Mouse (Mus musculus) kidney, postnatal 10 days (tissue): Measurements from ENCODE around the gene Stk24.

Experiments
- DNase-seq: peaks from one replicate; pipeline ENCODE4 v3.0.0; 2021; ENCODE audit warnings: mixed read lengths

The Stk24 gene

DNA sequence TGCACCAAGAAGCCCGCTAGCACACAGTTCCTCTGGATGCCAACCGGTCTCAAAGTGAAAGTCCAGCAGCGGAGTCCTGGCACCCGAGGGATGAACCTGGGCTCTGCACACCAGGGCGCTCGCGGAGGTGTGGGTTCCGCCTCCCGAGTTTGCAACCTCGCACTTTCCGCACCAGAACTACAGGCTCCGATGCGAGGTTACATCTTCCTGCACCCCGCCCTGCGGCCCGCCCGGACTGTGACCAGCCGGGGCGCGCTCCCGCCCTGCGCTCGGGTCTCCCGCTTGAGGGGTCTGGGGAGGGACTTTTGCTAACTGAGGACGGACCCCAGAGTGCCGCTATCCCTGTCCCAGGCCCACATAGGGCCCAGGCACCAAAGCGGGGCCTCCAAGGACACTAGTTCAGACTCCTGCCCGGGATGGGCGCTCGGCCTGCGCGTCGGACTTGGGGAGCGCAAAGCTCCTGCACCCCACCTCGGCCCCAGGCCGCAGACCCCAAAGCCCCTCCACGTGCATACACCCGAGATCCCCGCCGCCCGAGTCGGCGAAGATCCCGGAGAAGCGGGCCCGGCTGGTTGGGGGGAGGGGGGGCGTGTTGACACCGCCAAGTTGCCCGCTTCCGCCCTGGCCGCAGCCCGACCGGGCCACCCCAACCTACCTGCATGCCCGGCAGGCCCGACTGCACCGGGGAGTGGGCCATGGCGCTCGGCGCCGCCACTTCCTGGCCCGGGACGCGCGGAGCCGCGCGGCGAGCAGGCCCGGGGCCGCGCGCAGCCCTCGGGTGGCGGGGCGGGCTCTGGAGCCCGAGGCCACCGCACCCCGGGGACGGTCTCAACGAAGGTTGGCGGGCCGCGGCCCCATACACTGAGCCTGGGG is 1.3 kb downstream of the Stk24 start:
- peak; percentile 82 for DNase-seq

DNA sequence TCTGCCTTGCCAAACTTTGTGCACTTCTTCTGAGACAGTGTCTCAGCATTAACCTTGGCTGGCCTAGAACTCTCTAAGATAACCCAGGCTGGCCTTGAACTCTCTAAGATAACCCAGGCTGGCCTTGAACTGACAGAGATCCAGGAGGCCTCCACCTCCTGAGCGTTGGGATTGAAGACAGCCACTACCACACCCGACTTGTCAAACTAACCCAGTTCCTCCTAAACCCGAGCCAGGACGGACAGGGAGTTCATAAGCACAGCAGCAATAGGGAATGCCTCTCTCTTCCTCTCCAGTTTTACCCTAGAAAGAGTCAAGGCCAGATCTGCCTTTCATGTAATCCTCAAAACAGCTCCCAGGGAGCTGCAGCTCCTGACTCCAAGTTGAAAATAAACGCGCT is 3.2 kb downstream of the Stk24 start:
- DNase-seq = no peak

DNA sequence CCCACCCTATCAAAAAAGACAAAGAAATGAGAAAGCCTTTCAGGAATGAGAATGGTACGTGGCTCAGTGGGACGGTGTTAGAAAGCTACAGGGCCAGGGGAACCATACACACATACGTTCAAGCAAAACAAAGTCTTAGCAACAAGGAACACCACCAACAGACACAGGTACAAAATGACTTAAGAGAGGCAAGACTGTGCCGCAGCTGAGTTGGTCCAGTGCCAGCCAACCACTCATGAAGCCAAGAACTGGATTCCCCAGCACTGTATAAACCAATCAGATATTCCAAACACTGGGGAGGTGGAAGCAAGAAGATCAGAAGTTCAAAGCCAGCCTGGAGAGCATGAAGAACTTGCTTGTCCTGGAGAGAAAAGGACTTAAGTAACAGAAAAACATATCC is 5.9 kb downstream of the Stk24 start:
- no peak for DNase-seq

DNA sequence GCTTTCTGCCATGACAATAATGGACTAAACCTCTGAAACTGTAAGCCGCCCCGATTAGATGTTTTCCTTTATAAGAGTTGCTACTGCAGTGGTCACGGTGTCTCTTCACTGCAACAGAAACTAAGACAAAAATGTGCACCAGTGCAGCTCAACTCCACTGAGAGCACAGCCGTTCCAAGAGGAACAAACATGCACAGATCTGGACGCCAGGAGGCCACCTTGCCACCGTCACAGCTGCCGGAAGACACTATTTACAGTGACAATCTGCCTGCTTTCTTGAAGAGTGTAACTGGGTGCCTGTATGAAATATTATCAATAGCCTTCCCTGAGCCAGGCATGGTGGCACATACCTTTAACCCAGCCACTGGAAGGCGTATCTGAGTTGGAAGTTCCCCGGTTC is 6.8 kb downstream of the Stk24 start:
- DNase-seq = no peak

DNA sequence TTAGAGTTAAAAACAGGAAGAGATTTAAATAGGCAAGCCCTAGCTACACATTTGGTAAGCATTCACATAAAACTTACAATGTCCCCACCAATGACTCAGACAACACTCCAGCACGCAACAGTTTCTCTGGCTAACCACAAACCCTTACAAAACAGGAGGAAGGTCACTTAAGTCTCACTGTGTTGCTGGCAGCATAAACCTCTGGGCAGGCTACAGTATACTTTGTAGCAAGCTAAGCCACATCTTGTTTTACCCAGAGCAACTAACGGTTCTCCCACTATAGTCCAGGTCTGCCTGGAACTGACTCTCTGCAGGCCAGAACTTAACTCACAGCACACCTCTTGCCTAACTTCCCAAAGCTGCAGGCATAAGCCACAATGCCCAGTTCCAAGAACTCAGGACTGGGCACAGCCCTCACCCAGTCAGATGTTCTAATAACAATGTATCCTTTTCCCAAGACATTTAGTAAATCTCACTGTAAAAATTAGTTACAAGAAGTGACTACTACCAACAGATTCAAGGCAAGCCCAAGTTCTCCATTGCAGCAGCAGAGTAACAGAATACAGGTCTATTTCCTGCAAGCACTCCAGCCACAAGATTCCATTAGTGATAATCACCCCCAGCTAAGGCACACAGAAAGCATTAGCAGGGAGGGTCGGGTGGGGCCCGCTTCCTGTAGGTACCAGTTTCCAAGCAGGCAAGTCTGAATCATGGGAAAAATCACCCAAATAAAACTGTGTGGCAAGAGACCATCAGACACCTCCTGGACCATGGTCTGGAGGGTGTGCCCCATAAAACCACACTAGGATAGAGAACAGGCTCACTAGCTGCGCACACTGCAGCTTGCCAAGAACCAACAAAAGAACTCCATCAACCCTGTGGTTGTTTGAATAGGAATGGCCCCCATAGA is 7.6 kb downstream of the Stk24 start:
- DNase-seq = no peak

DNA sequence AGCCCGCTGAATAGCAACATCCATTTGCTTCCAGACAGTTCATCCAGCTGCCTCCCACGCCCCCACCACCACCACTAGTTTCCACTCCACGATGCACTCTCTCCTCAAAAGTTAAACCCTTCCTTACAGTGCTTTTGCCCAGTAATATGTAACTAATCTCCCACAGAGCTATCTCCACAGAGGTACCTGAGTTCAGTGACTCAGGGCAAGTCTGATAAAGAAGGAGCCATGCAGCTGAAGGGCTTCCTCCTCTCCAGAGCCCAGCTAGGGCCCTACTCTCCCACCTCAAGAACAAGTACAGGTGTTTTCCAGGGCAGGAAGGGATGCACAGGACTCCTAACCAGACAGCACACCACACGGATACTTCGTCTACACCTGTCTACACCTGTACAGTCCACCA is 10.4 kb downstream of the Stk24 start:
- DNase-seq = no peak

DNA sequence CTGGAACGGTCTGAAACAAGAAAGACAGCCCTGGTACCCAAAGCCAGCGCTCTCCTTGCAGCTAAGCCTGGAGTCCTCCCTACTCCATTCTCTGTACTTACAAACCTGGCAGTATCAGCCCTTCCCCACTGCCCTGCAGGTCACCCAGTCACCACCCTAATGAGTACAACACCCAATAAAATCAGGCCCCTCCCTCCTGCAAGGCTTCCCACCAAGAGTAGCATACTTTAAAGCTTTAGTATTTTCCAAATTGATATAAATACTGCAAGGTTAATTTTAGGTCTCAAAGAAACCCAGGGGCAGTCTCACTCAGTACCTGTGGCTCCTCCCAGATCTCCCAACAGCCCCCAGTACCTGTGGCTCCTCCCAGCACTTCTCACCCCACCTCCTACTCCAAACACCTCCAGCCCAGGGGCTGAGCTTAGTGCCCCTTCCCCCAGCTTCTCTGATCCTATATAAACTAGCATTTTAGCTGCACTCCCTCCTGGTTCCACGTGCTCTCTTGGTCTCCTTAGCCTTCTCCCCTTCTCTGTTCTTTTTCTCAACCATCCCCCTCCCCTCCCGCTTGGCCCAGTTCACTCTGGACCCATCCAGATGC is 11.6 kb downstream of the Stk24 start:
- no peak for DNase-seq

DNA sequence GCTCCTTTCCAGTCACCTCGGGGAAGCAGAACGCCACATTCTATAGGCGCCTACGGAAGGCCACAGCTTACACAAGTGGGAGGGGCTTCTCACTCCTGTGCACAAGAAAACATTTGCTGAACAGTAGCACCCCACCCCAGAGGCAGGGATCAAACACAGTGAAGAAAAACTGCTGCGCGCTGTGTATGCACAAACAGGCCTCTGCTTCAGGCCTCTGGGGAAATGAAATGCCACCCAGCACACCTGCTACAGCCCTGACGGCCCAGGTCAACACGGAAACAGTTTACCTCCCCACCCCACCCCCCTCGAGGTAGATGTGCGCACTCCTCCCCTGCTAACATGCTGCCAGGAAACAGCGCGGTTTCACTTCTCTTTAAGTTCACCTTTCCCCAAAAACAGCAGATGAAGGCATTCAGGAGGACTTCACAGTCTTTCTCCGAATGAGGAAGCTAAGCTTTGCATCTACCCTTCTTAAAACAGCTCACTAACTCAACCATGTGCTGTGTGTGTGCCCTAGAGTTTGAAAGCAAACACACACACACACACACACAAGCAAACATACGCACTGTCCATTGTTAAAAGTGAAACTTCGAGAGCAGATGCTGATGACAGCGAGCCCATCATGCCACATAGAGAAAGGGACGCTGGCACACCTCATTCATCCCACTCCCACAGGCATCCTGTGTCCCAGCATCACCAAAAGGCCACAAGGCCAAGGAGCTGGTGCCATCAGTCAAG is 13.7 kb downstream of the Stk24 start:
- no peak for DNase-seq

DNA sequence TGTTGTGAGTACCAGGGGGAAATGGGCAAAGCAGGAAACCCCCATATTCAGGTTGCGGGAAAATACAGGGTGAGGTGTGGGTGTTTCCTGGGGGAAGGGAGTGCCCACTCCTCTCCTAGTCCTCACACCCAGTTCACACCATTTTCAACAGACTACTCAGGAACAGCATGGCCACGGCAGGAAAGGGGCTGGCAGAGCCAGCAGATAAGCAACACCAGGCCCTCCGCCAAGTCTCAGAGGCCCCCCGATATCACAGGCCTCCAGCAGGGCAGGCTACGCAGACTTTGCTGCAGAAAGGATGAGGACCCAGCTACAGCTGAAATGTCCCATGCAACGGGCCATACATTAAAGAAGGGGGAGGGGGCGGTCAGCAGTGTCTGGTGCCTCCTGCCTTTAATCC is 14.4 kb downstream of the Stk24 start:
- DNase-seq = no peak

DNA sequence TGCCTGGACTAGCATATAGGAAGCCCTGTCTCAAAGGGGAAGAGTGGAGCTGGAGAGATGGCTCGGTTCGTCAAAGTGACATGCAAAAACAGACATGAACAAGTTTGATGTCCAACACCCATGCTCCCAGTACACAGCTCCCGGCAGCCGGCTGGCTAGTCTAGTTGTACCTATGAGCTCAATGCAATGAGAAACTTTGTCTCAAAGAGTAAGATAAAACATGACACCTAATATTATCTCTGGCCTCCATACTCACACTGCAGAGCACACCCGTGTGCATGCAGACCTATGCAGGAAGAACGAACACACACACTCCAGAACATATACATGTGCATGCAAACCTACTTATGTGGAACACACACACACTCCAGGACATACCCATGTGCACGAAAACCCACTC is 15.5 kb downstream of the Stk24 start:
- no peak for DNase-seq

DNA sequence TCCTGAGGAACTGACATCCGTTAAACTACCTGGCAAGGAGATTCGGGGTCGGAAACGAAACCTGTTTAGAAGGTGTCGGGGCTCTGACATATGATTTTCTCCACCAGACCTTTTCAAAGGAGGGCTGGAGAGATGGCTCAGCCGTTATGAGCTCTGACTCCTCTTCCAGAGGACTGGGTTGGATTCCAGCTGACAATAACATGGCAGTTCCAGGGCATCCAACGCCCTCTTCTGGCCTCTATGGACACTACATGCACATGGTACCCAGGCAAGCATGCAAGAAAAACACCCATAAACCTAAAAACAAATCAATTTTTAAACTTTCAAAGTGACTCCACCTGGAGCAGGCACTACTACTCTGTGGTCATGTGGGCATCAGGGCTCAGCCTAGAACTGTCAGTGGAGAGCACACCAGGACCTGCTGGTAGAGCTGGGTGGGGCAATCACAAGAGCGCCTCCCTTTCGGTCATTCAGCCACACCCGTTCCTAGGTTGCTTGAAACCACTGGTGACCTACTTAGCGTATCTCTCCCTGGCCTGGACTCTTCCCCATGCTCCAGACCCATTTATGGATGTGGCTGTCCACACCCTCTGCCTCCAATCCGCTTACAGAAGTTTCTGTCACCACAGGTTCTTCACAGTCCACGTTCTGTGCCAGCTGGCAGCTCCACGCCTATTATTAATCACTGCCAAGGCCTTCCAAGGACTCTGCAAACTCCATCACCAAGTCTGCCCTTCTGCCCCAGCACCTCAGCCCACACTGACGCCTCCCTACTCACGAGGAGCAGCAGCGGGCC is 18.3 kb downstream of the Stk24 start:
- peak; percentile 64 for DNase-seq

DNA sequence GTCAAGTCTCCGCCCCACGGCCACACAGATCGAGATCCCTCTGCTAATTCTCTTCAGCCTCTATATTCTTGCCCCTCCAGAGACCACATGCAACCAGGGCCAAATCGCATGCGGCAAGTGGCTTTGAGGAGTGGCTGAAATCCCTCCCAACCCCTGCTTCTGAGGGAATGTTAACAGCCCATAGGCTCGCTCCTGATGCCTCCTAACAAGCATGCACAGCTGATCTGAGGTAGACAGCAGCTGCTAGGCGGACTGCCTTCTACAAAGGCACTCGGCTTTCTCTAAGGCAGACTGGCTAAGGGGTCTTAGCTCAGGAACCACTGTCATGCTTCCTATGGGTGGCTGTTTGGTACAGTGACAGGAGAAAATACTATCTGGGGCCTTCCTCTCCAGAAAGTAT is 20.0 kb downstream of the Stk24 start:
- no peak for DNase-seq

DNA sequence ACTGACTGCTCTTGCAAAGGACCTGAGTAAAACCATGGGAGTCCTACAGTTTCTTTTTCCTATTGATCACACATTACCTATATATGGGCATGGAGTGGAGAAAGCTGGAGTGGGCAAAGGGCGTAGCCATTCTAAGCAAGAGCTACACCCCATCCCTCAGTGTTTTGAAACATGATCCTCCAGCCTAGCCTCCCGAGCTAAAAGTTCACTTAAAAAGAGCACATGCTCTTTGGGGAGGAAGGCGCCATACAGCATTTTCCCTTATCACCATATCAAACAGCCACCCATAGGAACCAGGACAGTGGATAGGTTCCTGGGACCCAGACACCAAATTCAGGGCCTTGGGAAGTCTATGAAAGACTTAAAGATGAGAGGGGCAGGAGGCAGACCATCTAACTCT is 20.8 kb downstream of the Stk24 start:
- DNase-seq = no peak

DNA sequence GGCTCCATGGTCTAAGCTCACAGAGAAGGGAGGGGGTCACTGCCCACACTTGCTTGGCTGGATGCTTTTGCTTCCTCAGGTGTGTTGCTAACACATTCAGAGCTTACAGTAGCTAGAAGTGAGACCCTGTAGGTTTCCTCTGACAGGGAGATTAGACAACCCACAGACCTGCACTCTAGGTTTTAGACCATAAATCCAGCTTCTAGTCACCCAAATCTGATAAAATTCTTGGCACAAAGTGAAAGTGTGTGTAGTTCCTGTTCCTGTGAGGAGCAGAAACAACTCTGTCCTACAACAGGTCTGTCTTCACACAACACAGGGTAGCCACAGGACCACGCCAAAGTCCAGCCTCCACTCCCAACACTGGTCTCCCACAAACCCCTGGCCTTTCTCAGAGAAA is 21.5 kb downstream of the Stk24 start:
- DNase-seq = no peak

DNA sequence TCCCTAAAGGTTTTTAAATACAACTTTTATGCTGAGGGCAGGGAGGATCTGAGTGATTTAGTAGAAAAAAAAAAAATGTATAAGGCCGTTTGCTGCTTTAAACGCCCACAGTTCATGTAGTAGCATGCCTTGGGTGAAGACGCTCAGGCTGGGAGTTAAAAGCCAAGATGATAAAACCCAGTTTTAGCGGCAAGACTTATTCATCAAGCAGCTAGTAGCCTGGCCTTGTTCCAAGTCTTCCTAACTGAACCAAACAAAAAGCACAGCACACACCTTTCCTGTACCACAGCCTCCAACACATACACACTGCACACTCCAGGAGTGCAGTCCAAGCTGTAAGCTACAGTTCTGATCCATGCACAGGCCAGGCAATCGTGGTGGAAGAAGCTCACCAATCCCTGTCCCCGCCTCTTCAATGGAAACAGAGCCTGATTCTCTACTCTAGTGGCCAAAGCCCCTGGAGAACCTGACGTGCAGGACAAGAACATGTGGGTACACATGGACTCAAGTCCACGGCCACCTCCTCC is 23.4 kb downstream of the Stk24 start:
- no peak for DNase-seq

DNA sequence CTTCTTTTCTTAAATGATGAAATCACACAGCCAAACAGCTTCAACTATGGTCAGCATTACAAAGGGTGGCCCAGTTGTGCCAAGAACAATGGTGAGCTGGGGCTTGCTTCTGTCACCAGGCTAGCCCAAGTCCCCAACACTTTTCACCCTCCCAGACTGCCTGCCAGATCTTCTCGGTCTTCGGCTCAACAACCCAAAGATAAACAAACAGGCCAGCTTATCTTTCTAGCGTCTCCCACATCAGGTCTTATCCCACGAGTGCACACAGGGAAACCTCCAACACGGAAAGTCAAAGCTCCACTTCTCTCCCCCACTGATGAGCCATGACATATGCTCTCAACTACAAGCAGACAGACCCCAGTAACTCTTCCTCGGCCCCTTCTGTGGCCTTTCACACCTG is 24.1 kb downstream of the Stk24 start:
- no peak for DNase-seq

DNA sequence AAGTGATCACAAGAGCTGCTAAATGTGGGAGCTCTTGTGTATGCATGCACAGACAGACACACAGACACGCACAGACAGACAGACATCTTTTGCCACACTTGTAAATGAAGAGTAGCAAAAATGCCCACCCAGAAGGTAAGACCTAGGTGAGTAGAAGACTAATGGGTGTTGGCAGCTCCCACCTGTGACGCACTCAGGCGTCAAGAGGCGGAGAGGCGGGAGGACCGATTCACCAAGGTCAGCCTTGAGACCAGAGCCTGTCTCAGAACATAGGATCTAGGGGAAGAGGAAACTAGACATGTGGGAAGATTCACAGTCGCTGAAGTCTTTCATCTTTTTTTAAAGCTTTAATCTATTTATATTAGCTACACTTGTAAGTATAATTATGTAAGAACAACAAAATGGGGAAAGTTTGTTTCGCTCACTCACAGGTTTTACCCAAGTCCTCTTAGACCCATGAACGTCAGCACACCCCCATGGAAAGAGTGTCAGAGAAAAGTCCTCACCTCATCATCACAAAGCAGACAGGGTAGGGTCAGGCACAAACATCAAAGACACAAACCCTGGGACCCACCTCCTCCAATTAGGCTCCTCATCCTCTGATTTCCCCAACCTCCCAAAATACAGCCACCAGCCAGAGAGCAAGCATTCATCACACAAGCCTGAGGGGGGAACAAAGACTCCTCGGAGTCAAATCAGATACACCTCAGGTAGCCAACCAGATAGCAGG is 26.0 kb downstream of the Stk24 start:
- DNase-seq = no peak

DNA sequence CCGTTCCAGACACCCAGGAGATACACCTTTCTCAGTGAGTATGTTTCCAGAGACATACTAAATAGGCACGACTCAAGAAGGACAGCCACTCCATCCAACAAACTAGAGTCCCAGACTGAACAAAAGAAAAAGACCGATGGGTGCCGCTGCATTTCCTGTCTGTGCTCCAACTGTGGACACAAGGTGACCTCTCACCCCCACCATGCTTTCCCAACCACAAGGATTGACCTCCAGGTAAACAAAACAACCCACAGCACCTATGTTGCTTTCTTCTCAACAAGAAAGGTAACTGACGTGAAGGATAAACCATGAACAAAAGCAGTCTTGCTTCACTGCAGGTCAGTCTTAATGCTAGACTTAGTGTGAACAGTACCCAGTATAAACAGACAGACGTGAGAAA is 27.1 kb downstream of the Stk24 start:
- DNase-seq = no peak

DNA sequence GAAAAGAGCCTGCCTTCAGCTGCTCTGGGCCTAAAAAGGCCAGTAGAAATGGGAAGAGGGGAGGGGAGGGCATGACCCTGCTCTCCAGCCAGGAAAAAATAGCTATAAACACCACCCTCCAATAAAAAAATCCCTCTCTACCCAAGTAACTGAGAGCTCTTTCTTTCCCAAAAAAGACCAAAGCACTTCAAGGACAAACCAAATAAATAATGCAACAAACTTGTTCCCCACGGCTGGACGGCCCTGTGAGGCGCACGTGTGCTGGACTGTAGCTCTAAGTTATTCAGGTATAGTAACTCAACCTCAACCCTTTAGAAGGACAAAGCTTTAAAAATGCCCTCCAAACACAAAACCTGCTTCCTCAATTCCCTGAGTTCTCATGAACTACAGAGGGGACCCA is 28.1 kb downstream of the Stk24 start:
- DNase-seq = no peak

DNA sequence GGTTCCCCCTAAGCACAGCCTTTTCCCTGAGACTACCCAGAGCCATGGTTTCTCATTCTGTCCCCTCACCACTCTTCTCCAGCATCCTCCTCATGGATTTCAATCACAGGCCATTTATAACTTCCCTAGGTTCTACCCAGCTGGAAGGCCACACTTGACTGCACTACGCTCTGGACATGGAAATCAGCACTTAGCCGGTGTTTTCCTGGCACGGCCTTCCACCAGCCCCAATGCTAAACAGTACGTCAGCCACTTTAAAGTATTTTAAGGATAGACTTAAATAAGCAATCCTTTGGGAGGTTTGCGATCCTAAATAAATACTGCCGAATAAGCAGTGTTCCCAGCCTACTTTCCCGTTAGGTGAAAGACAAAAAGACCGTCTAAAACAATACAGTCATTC is 29.8 kb downstream of the Stk24 start:
- DNase-seq = no peak

DNA sequence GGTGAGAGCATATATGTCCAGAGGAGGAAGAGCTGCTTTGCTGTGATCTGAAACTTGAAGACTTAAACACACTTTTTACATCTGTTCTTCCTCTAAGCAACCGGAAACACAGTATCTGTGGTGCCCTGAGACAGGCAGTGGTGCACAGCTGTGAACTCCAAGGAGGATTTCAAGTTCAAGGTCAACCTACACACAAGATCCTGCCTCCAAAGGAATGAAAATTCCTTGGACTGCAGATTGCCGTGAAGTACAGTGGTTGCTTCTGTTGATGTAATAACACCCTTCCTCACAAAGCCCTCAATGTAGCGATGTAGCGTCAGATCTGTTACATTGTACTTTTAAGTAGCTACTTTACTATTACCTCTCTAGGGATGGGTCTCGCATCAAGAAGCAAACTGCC is 30.5 kb downstream of the Stk24 start:
- no peak for DNase-seq
